Mouse (Mus musculus): ENCODE results near the gene Miga1.

GRCm38 (mm10) chr3:152284306-152284705 lies 55.9 kb downstream of the Miga1 start:
- TF ChIP-seq POLR2A (IDR thresholded peaks at IDR 0.05; ENCODE audit: insufficient read depth, low read length) = no peak
- TF ChIP-seq EP300 (IDR thresholded peaks at IDR 0.05; ENCODE audit: insufficient read depth, low read depth, low read length) = no peak
- TF ChIP-seq CTCF (IDR thresholded peaks at IDR 0.05; ENCODE audit: low read depth, low read length) = no peak

All from ES-Bruce4 (cell line).